Mouse (Mus musculus): ENCODE data around the gene Slc34a3. TPM values are rescaled to one million over a fixed set of nuclear protein-coding genes. Genes with fewer than 3 reads are reported as not detected.

Gene Slc34a3
- total and polyA plus RNA-seq, 2 experiments from 2014 or later, result not detected

GRCm38 (mm10) chr2:25241438-25241775, 7.2 kb upstream of the Slc34a3 start:
- DNase-seq (ENCODE audit: low spot score), result no peak
- Histone ChIP-seq H3K4me2 (ENCODE audit: low read depth, low read length) (peak overlapping the region; percentile 88), H3K4me1 (ENCODE audit: insufficient read depth, low read length) (peaks cover 12% of the 10 kb centered on the region), H3K27ac (peak overlapping the region; percentile 80; the same call in 1 of the 2 replicates), H3K9ac (replicated peaks; ENCODE audit: low read length) (peak overlapping the region; percentile 73; the same call in 1 of the 2 replicates), H3K9me3 (ENCODE audit: low read length) (no peaks in the 10 kb centered on the region), H3K4me3 (ENCODE audit: low read length) (peak overlapping the region; percentile 56), H3K36me3 (ENCODE audit: insufficient read depth, low read length) (peaks cover 5% of the 10 kb centered on the region; the same call in 1 of the 2 replicates), H3K27me3 (ENCODE audit: insufficient read depth, low read length) (no peaks in the 10 kb centered on the region)
- WGBS, result 13% methylated on average over 6 of the region's 6 CpGs
- peak; percentile 43 for ATAC-seq
- no peak for TF ChIP-seq CTCF (IDR thresholded peaks at IDR 0.05; ENCODE audit: low read depth)

- Histone ChIP-seq H3K9me3 (ENCODE audit: low read length) (no peaks in the 10 kb centered on the region), H3K4me2 (ENCODE audit: low read depth, low read length) (peak overlapping the region; percentile 88), H3K36me3 (ENCODE audit: insufficient read depth, low read length) (peaks cover 5% of the 10 kb centered on the region; the same call in 1 of the 2 replicates), H3K4me3 (ENCODE audit: low read length) (peak overlapping the region; percentile 56), H3K9ac (replicated peaks; ENCODE audit: low read length) (peak overlapping the region; percentile 73; the same call in 1 of the 2 replicates), H3K27ac (peak overlapping the region; percentile 80), H3K27me3 (ENCODE audit: insufficient read depth, low read length) (no peaks in the 10 kb centered on the region), H3K4me1 (ENCODE audit: insufficient read depth, low read length) (peaks cover 12% of the 10 kb centered on the region)
- DNase-seq (ENCODE audit: low spot score) (peak; percentile 87), ATAC-seq (peak; percentile 73)
- TF ChIP-seq CTCF (IDR thresholded peaks at IDR 0.05; ENCODE audit: low read depth), result no peak; the same call in 1 of the 2 replicates
- under 1% methylated on average over 29 of the region's 29 CpGs for WGBS
Measured at GRCm38 (mm10) chr2:25240723-25241437, 6.7 kb upstream of the Slc34a3 start.

GRCm38 (mm10) chr2:25240310-25240709, 6.1 kb upstream of the Slc34a3 start:
- ATAC-seq, result 0 out of 2 replicates have a peak, but pooled peaks have one; percentile 1
- TF ChIP-seq CTCF (IDR thresholded peaks at IDR 0.05; ENCODE audit: low read depth), result no peak
- no peak overlapping the region for H3K9ac ChIP-seq (replicated peaks; ENCODE audit: low read length)
- peaks cover 5% of the 10 kb centered on the region; the same call in 1 of the 2 replicates for H3K36me3 ChIP-seq (ENCODE audit: insufficient read depth, low read length)
- H3K4me2 ChIP-seq (ENCODE audit: low read depth, low read length), result peak overlapping the region; percentile 88
- peaks cover 12% of the 10 kb centered on the region for H3K4me1 ChIP-seq (ENCODE audit: insufficient read depth, low read length)
- WGBS, result 52% methylated on average over 8 of the region's 8 CpGs
- peak overlapping the region; percentile 80 for H3K27ac ChIP-seq
- H3K27me3 ChIP-seq (ENCODE audit: insufficient read depth, low read length), result no peaks in the 10 kb centered on the region
- no peak for DNase-seq (ENCODE audit: low spot score)
- H3K4me3 ChIP-seq (ENCODE audit: low read length), result peak overlapping the region; percentile 56; the same call in 1 of the 2 replicates
- H3K9me3 ChIP-seq (ENCODE audit: low read length), result no peaks in the 10 kb centered on the region

GRCm38 (mm10) chr2:25239766-25240165, 5.6 kb upstream of the Slc34a3 start:
- Histone ChIP-seq H3K4me1 (ENCODE audit: insufficient read depth, low read length) (peaks cover 12% of the 10 kb centered on the region), H3K36me3 (ENCODE audit: insufficient read depth, low read length) (peaks cover 5% of the 10 kb centered on the region; the same call in 1 of the 2 replicates), H3K9ac (replicated peaks; ENCODE audit: low read length) (no peak overlapping the region), H3K27me3 (ENCODE audit: insufficient read depth, low read length) (no peaks in the 10 kb centered on the region), H3K27ac (no peak overlapping the region), H3K9me3 (ENCODE audit: low read length) (no peaks in the 10 kb centered on the region), H3K4me3 (ENCODE audit: low read length) (no peak overlapping the region), H3K4me2 (ENCODE audit: low read depth, low read length) (no peak overlapping the region)
- TF ChIP-seq CTCF (IDR thresholded peaks at IDR 0.05; ENCODE audit: low read depth), result no peak
- 88% methylated on average over 3 of the region's 3 CpGs for WGBS
- DNase-seq (ENCODE audit: low spot score) (no peak), ATAC-seq (no peak)

- Histone ChIP-seq H3K36me3 (ENCODE audit: insufficient read depth, low read length) (no peaks in the 10 kb centered on the region), H3K4me3 (ENCODE audit: low read length) (no peak overlapping the region), H3K9ac (replicated peaks; ENCODE audit: low read length) (no peak overlapping the region), H3K27ac (no peak overlapping the region), H3K27me3 (ENCODE audit: insufficient read depth, low read length) (no peaks in the 10 kb centered on the region), H3K4me1 (ENCODE audit: insufficient read depth, low read length) (peaks cover 12% of the 10 kb centered on the region), H3K9me3 (ENCODE audit: low read length) (no peaks in the 10 kb centered on the region), H3K4me2 (ENCODE audit: low read depth, low read length) (no peak overlapping the region)
- ATAC-seq, result no peak
- no peak for TF ChIP-seq CTCF (IDR thresholded peaks at IDR 0.05; ENCODE audit: low read depth)
- DNase-seq (ENCODE audit: low spot score), result no peak
Measured at GRCm38 (mm10) chr2:25238106-25238505, 3.9 kb upstream of the Slc34a3 start.

- Histone ChIP-seq H3K9me3 (ENCODE audit: low read length) (no peaks in the 10 kb centered on the region), H3K36me3 (ENCODE audit: insufficient read depth, low read length) (no peaks in the 10 kb centered on the region), H3K4me2 (ENCODE audit: low read depth, low read length) (no peak overlapping the region), H3K4me3 (ENCODE audit: low read length) (no peak overlapping the region), H3K27ac (no peak overlapping the region), H3K9ac (replicated peaks; ENCODE audit: low read length) (no peak overlapping the region), H3K27me3 (ENCODE audit: insufficient read depth, low read length) (no peaks in the 10 kb centered on the region), H3K4me1 (ENCODE audit: insufficient read depth, low read length) (peaks cover 12% of the 10 kb centered on the region)
- no peak for TF ChIP-seq CTCF (IDR thresholded peaks at IDR 0.05; ENCODE audit: low read depth)
- WGBS, result 72% methylated on average over 4 of the region's 4 CpGs
- ATAC-seq, result no peak
- no peak for DNase-seq (ENCODE audit: low spot score)
Measured at GRCm38 (mm10) chr2:25237522-25237921, 3.4 kb upstream of the Slc34a3 start.

- H3K36me3 ChIP-seq (ENCODE audit: insufficient read depth, low read length), result no peaks in the 10 kb centered on the region
- H3K4me2 ChIP-seq (ENCODE audit: low read depth, low read length), result no peak within 1 kb of the TSS
- no peak within 1 kb of the TSS for H3K27ac ChIP-seq
- no peak within 1 kb of the TSS for H3K9ac ChIP-seq (replicated peaks; ENCODE audit: low read length)
- peaks cover 7% of the 10 kb centered on the region for H3K4me1 ChIP-seq (ENCODE audit: insufficient read depth, low read length)
- H3K9me3 ChIP-seq (ENCODE audit: low read length), result no peaks in the 10 kb centered on the region
- 36% methylated on average over 8 of the region's 8 CpGs for WGBS
- H3K4me3 ChIP-seq (ENCODE audit: low read length), result no peak within 1 kb of the TSS
- TF ChIP-seq CTCF (IDR thresholded peaks at IDR 0.05; ENCODE audit: low read depth), result no peak
- no peak for DNase-seq (ENCODE audit: low spot score)
- no peaks in the 10 kb centered on the region for H3K27me3 ChIP-seq (ENCODE audit: insufficient read depth, low read length)
- no peak for ATAC-seq
Measured at GRCm38 (mm10) chr2:25236614-25237013, 2.5 kb upstream of the Slc34a3 start, which contains the start of gene Rnf224. Rnf224 (minus strand) TSS chr2:25236787.

All from hindbrain, postnatal 0 days (tissue).